Mouse (Mus musculus) testis, adult 2 months (tissue): ENCODE measurements at regions not wholly inside any gene's neighbourhood (a gene's known extent, or its start where the extent isn't known, plus 50 kb on each side); places are given as distances from the start of the nearest gene placed in this dataset.

Experiments used
- CTCF ChIP-seq: fragments of 200-500 bp; IDR thresholded peaks from 2 replicates; pipeline ENCODE4 v1.5.1; 2012; ENCODE audit warnings: low read depth, mild to moderate bottlenecking, inconsistent platforms, low read length, moderate library complexity; ENCODE audit not compliant: control insufficient read depth, insufficient read depth, insufficient replicate concordance
- POLR2A ChIP-seq: fragments of 200-500 bp; IDR thresholded peaks from 2 replicates; pipeline ENCODE4 v1.6.1; 2012; ENCODE audit warnings: low read depth, mild to moderate bottlenecking, inconsistent platforms, low read length, moderate library complexity; ENCODE audit not compliant: control insufficient read depth

GRCm38 (mm10) chr8:91976900-91977585 lies 175.2 kb upstream of the Irx3 start:
- no peak for TF ChIP-seq POLR2A
- no peak for TF ChIP-seq CTCF
